Mouse (Mus musculus) embryonic facial prominence, embryonic 15.5 days (tissue): ENCODE data around the gene Grm8. TPM values are rescaled to one million over a fixed set of nuclear protein-coding genes. Genes with fewer than 3 reads are reported as not detected.

Source experiments
- ATAC-seq: fragments of 200-750 bp; cut with Nextera tagmentation; 2 replicates; pipeline ENCODE4 v1.8.0; 2017; ENCODE audit warnings: low read depth, moderate TSS enrichment; ENCODE audit not compliant: insufficient number of reproducible peaks, low FRiP score, low TSS enrichment
- H3K27ac ChIP-seq: fragments of 300-500 bp; sonication (generic); replicated peaks from 2 replicates; pipeline ENCODE4 v1.5.1; 2015; ENCODE audit warnings: mild to moderate bottlenecking, inconsistent platforms
- H3K27me3 ChIP-seq: fragments of 300-500 bp; sonication (generic); 2 replicates; pipeline ENCODE4 v1.6.1; 2015; ENCODE audit warnings: inconsistent platforms
- H3K36me3 ChIP-seq: fragments of 300-500 bp; sonication (generic); 2 replicates; pipeline ENCODE4 v1.6.1; 2015; ENCODE audit warnings: mild to moderate bottlenecking, inconsistent platforms
- H3K4me1 ChIP-seq: fragments of 300-500 bp; sonication (generic); 2 replicates; pipeline ENCODE4 v1.6.1; 2015; ENCODE audit warnings: inconsistent platforms
- H3K4me2 ChIP-seq: fragments of 300-500 bp; sonication (generic); replicated peaks from 2 replicates; pipeline ENCODE4 v1.6.1; 2015; ENCODE audit warnings: mild to moderate bottlenecking, inconsistent platforms
- H3K4me3 ChIP-seq: fragments of 300-500 bp; sonication (generic); replicated peaks from 2 replicates; pipeline ENCODE4 v1.5.1; 2015; ENCODE audit warnings: mild to moderate bottlenecking, inconsistent platforms
- H3K9ac ChIP-seq: fragments of 300-500 bp; sonication (generic); 2 replicates; pipeline ENCODE4 v1.6.1; 2015; ENCODE audit warnings: inconsistent platforms
- H3K9me3 ChIP-seq: fragments of 300-500 bp; sonication (generic); replicated peaks from 2 replicates; pipeline ENCODE4 v1.6.1; 2016; ENCODE audit warnings: inconsistent platforms
- WGBS: fragments of 180-500 bp; shearing (Covaris S2); methylation state at CpG from one replicate; pipeline ENCODE4 v1.1.7; 2015; 5-methylcytosine and 5-hydroxymethylcytosine counted together
- polyA plus RNA-seq: library from polyadenylated mRNA; unstranded; fragments of >200 nt; fragmentation: Nextera tagmentation; extraction: Ambion mirVana; gene quantifications from 2 replicates; pipeline ENCODE4 v1.2.1, GENCODE M21; 2015

The Grm8 gene
- polyA plus RNA-seq, 1 experiment from 2014 or later: 1.9 TPM

DNA sequence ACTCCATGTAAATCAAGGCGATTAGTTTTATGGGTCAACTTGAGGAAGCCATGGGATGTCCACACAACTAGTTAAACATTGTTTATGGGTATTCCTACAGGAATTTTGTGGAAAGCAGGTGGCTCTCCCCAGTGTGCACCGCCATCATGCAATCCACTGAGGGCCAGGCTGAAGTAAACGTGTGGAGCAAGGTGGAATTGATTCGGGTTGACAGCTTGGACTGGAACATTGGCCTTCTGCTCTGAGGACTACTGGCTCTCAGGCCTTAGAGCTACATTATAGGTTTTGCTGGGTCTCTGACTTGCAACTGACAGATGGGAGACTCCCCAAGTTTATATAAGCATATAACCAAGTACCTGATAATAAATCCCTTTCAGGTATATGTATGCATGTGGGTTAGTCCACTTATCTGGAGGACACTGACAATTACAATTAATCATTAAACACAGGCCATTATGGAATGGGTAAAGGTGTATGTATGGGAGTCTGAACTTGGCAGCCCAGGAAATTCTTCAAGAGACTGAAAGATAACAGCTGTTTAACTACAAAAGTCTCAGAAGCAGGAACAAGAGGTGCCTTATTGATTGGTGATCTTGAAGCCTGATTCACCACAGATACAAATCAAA, 359.2 kb downstream of the Grm8 start:
- no peaks in the 10 kb centered on the region for H3K27me3 ChIP-seq
- H3K4me3 ChIP-seq: no peak overlapping the region
- 85% methylated on average over 4 of the region's 4 CpGs for WGBS
- no peak overlapping the region for H3K4me2 ChIP-seq
- ATAC-seq: no peak
- H3K9ac ChIP-seq: no peak overlapping the region
- no peak overlapping the region for H3K27ac ChIP-seq
- no peaks in the 10 kb centered on the region for H3K4me1 ChIP-seq
- H3K9me3 ChIP-seq: no peaks in the 10 kb centered on the region
- no peaks in the 10 kb centered on the region for H3K36me3 ChIP-seq

DNA sequence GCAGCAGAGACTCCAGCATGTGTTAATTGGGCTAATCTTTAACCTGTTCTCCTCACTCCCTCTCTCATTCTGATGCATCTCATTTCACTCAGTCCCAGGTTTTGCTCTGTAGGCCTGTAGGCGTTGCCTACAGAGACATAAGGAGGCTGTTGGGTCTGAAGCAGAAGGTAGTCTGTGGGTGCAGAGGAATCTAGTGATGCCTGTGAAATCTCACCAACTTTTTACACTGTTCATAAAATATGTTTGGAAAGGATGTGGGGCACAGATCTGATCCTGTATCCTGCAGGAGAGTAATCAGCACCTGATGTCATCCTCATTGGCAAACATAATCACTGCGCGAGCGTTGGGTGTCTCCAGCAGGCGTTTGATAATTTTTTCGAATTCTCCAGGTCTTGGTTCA, 372.9 kb downstream of the Grm8 start:
- 84% methylated on average over 6 of the region's 6 CpGs for WGBS
- Histone ChIP-seq H3K4me2 (no peak overlapping the region), H3K27ac (no peak overlapping the region), H3K9ac (no peak overlapping the region), H3K4me3 (no peak overlapping the region), H3K4me1 (no peaks in the 10 kb centered on the region), H3K36me3 (no peaks in the 10 kb centered on the region), H3K9me3 (no peaks in the 10 kb centered on the region), H3K27me3 (no peaks in the 10 kb centered on the region)
- no peak for ATAC-seq

GRCm38 (mm10) chr6:27753290-27753829, 381.6 kb downstream of the Grm8 start:
- H3K4me2 ChIP-seq: no peak overlapping the region
- no peak overlapping the region for H3K4me3 ChIP-seq
- no peak overlapping the region for H3K9ac ChIP-seq
- H3K36me3 ChIP-seq: no peaks in the 10 kb centered on the region
- no peaks in the 10 kb centered on the region for H3K4me1 ChIP-seq
- WGBS: 92% methylated on average over 2 of the region's 2 CpGs
- no peak overlapping the region for H3K27ac ChIP-seq
- H3K27me3 ChIP-seq: no peaks in the 10 kb centered on the region
- no peak for ATAC-seq
- H3K9me3 ChIP-seq: no peaks in the 10 kb centered on the region

DNA sequence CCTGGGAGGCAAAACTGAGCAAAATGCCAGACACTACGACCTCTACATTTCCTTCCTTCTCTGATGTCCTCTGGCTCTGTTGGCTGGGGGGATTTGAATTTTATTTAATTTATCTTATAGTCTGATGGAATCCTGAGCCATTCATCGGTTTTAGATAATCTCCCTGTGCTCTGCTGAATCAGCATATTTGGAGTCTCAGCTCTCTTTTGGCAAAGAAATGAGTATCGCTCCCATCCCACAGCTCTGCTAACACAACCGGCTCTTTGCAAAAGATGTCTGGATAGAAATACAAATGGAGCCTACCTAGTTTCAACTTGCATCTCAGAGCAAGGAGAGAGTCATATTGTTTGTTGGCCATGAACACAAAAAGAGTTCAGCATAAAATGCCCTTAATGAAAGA, 388.5 kb downstream of the Grm8 start:
- H3K4me2 ChIP-seq: no peak overlapping the region
- 67% methylated on average over 4 of the region's 4 CpGs for WGBS
- H3K4me3 ChIP-seq: no peak overlapping the region
- no peaks in the 10 kb centered on the region for H3K4me1 ChIP-seq
- no peaks in the 10 kb centered on the region for H3K27me3 ChIP-seq
- H3K36me3 ChIP-seq: no peaks in the 10 kb centered on the region
- no peaks in the 10 kb centered on the region for H3K9me3 ChIP-seq
- no peak for ATAC-seq
- H3K9ac ChIP-seq: no peak overlapping the region
- H3K27ac ChIP-seq: no peak overlapping the region

DNA sequence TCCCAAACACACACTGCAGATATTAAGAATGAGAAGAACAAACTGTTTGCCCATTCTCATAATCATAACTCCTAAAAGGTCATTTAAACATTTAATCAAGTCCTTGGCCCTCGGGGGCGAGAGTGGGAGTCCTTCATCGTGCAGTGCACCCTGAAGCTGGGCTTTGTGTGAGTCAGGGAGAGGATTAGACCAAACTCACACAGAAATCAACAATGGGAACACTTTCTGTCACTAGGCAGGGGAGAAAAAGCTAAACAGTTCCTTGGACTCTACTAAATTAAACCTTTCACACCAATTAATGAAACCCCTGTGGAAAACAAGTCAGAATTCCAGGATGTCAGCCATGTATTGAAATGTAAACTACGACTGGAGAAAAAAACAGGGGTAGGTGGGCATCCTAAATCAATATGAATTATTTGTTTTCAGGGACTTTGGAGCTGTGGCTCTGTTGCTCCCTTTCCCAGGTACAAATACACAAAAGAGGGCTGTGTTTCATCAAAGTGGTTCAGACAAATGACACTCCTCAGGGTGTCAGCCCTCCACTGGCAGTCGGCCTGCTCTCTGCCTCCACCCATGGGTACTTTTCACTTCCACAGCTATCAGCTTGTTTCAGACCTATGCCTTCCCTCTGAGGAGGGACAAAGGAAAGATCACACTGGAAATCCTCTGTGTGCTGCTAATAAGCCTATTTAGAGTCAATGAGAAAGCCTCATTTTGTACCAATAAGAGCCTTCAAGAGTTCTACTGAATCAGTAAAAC, 389.1 kb downstream of the Grm8 start:
- no peaks in the 10 kb centered on the region for H3K27me3 ChIP-seq
- no peak overlapping the region for H3K27ac ChIP-seq
- no peaks in the 10 kb centered on the region for H3K9me3 ChIP-seq
- H3K4me3 ChIP-seq: no peak overlapping the region
- ATAC-seq: no peak
- no peaks in the 10 kb centered on the region for H3K36me3 ChIP-seq
- no peak overlapping the region for H3K4me2 ChIP-seq
- no peak overlapping the region for H3K9ac ChIP-seq
- H3K4me1 ChIP-seq: no peaks in the 10 kb centered on the region
- 27% methylated on average over 5 of the region's 5 CpGs for WGBS

DNA sequence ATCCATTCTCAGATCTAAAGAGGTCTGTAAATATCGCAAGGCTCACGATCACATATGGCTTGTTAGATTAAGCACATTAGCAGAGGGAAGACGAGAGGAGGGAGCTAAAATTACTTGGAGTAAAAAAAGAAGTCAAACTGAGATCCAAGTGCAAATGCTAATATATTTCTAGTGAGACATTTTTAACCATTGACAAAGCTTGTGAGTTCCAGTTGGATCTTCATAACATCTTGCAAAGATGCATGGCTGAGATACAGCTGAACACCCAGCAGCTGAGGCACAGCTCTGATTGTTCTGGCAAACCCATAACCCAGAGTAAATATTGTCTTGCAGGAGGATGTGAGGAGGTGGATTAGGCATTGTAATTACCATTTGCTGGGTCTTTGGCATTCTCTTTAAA, 445.6 kb downstream of the Grm8 start:
- Histone ChIP-seq H3K9me3 (no peaks in the 10 kb centered on the region), H3K36me3 (no peaks in the 10 kb centered on the region), H3K4me3 (no peak overlapping the region), H3K4me1 (no peaks in the 10 kb centered on the region), H3K4me2 (no peak overlapping the region), H3K27me3 (no peaks in the 10 kb centered on the region), H3K9ac (no peak overlapping the region), H3K27ac (no peak overlapping the region)
- ATAC-seq: no peak
- WGBS: 80% methylated on average over 3 of the region's 3 CpGs

DNA sequence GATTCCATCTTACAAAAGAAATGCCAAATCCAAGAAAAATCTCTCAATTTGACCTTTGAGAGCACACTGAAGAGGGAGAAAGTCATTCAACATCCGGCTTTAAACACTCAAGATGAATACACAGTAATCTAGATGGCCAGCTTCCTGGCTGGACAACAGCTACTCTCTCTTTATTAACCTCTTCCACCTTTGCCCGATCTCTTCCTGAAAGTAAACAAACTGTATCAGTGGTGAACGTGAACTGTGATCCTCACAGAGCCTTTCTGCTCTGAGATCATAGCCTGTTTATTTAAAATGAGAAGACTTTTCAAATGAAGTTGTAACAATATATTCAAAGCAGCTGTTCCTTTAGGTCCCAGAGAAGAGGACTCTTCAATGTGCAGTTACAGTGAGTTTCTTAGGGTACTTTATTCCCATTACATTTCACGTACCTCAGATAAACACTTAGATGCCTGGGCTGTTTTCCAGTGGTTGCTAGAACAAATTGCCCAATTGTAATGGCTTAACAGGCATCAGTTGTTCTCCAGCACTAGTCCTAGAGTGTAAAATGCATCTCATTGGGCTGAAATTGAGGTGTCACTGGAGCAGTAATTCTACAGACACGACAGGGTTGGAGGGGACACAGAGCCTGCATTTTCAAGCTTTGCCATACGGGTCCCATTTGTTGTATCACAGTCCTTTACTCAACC, 473.1 kb downstream of the Grm8 start:
- Histone ChIP-seq H3K9ac (no peak overlapping the region), H3K27ac (no peak overlapping the region), H3K4me2 (no peak overlapping the region), H3K27me3 (no peaks in the 10 kb centered on the region), H3K4me3 (no peak overlapping the region), H3K9me3 (no peaks in the 10 kb centered on the region), H3K4me1 (no peaks in the 10 kb centered on the region), H3K36me3 (no peaks in the 10 kb centered on the region)
- WGBS: 54% methylated on average over 6 of the region's 6 CpGs
- no peak for ATAC-seq

DNA sequence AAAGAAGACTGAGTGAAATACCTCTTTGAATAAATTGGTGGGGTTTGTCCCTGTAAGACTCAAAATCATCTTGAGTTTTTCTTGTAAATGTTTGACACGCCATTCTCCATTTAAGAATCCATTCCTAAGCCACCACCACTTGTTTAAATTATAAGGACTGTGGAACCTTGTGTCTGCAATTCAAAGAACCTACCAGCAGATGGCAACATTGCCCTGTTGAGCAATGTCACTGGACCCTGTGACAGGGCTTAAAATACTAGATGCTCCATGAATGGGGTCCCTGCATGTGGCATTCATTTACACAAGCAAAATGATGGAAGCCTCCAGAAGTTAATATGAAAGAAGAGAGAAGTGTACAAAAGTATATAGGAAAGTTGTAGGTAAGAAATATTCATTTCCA, 477.5 kb downstream of the Grm8 start:
- 46% methylated on average over 1 of the region's 1 CpGs for WGBS
- no peak overlapping the region for H3K27ac ChIP-seq

GRCm38 (mm10) chr6:27646503-27646902, 488.5 kb downstream of the Grm8 start:
- no peak overlapping the region for H3K27ac ChIP-seq
- no peak for ATAC-seq
- H3K4me2 ChIP-seq: no peak overlapping the region
- no peaks in the 10 kb centered on the region for H3K36me3 ChIP-seq
- no peaks in the 10 kb centered on the region for H3K9me3 ChIP-seq
- 47% methylated on average over 1 of the region's 1 CpGs for WGBS
- H3K4me1 ChIP-seq: no peaks in the 10 kb centered on the region
- H3K9ac ChIP-seq: no peak overlapping the region
- no peaks in the 10 kb centered on the region for H3K27me3 ChIP-seq
- no peak overlapping the region for H3K4me3 ChIP-seq

More for the DNA sequence above, 477.5 kb downstream of the Grm8 start:
- Histone ChIP-seq H3K4me2 (no peak overlapping the region), H3K4me1 (no peaks in the 10 kb centered on the region), H3K9ac (no peak overlapping the region), H3K36me3 (no peaks in the 10 kb centered on the region), H3K9me3 (no peaks in the 10 kb centered on the region), H3K4me3 (no peak overlapping the region), H3K27me3 (no peaks in the 10 kb centered on the region)
- no peak for ATAC-seq

GRCm38 (mm10) chr6:27645054-27645453, 489.9 kb downstream of the Grm8 start:
- 65% methylated on average over 5 of the region's 5 CpGs for WGBS
- H3K4me3 ChIP-seq: no peak overlapping the region
- no peak overlapping the region for H3K9ac ChIP-seq
- no peak overlapping the region for H3K27ac ChIP-seq
- no peak overlapping the region for H3K4me2 ChIP-seq
- no peaks in the 10 kb centered on the region for H3K27me3 ChIP-seq
- H3K9me3 ChIP-seq: no peaks in the 10 kb centered on the region
- no peak for ATAC-seq
- H3K36me3 ChIP-seq: no peaks in the 10 kb centered on the region
- no peaks in the 10 kb centered on the region for H3K4me1 ChIP-seq

DNA sequence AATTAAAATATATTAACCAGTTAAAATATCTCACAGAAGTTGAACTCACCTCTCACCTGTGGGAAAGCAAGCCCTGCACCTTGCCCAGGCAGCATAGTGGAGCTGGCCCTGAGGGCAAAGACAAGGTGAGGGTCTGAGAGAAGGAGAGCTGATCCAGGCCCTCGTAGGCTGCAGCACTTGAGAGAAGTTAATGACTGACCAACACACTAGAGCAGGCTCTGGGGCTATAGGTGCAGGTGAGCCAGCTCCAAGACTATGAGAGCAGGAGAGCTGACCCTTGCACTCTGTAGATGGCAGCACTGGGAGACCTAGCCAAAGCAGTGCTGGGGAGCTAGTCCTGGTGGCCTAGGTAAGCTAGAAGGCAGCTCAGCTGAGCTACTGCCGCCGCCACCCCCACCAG, 499.1 kb downstream of the Grm8 start:
- 64% methylated on average over 3 of the region's 3 CpGs for WGBS
- no peak overlapping the region for H3K4me2 ChIP-seq
- no peak overlapping the region for H3K9ac ChIP-seq
- H3K27me3 ChIP-seq: no peaks in the 10 kb centered on the region
- H3K27ac ChIP-seq: no peak overlapping the region
- ATAC-seq: no peak
- no peaks in the 10 kb centered on the region for H3K9me3 ChIP-seq
- H3K4me1 ChIP-seq: no peaks in the 10 kb centered on the region
- H3K4me3 ChIP-seq: no peak overlapping the region
- H3K36me3 ChIP-seq: no peaks in the 10 kb centered on the region
